ENCODE assay signal across 8 mouse cellular contexts in the genomic region with DNA sequence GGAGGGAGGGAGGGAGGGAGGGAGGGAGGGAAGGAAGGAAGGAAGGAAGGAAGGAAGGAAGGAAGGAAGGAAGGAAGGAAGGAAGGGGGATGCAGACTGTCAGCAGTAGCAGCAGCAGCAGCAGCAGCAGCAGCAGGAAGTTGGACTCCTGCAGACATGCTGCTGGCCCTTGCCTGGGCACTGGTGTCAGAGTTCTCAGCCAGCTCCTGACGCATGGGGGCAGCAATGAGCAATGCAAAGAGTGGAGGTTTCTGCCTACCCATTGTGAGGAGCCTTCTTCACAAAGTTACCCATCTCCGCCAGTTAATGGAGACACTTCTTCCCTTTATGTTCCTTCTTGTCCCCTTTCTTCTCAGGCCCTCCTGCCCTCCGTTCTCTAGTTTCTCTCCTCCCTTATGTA. TPM values are rescaled to one million over a fixed set of nuclear protein-coding genes. Genes with fewer than 3 reads are reported as not detected.
DNase-seq lines count a peak whose midpoint lies in the region; ATAC-seq and TF ChIP-seq lines count a peak whose summit lies in the region.

No protein-coding gene starts in this region.

- H3K9ac ChIP-seq in stomach, postnatal 0 days (ENCODE audit: low read length) = no peak overlapping the region

- no peak overlapping the region for H3K4me2 ChIP-seq in stomach, postnatal 0 days (replicated peaks; ENCODE audit: low read depth)

- WGBS in thymus, adult 2 months = 57% methylated on average over 3 of the region's 3 CpGs
- WGBS in stomach, postnatal 0 days = 23% methylated on average over 3 of the region's 3 CpGs

- TF ChIP-seq POLR2A in thymus, adult 2 months (IDR thresholded peaks at IDR 0.05; ENCODE audit: control insufficient read depth, extremely low read depth, insufficient read depth, low read length, poor library complexity) = no peak

- no peaks in the 10 kb centered on the region for H3K4me1 ChIP-seq in thymus, adult 2 months (replicated peaks; ENCODE audit: control insufficient read depth, insufficient read depth, low read length)
- H3K4me1 ChIP-seq in stomach, postnatal 0 days (replicated peaks; ENCODE audit: control insufficient read depth, insufficient read depth) = no peaks in the 10 kb centered on the region

- peak; percentile 4 for DNase-seq in thymus, adult 2 months
- no peak for DNase-seq in thymus, adult 18-20 months
- peak; percentile 42 to 75 for DNase-seq in cerebellum, postnatal 4 days (ENCODE audit: low spot score in 2 of 2)
- peak; percentile 20 for DNase-seq in heart, adult 8-10 months (ENCODE audit: low spot score)
- DNase-seq in layer of hippocampus, adult 2 months (ENCODE audit: low spot score in 2 of 2) = peak; percentile 68 to 87
- DNase-seq in lung, postnatal 14 days = peak; percentile 76
- peak; percentile 71 for DNase-seq in stomach, postnatal 0 days (ENCODE audit: low spot score)

- H3K4me3 ChIP-seq in thymus, adult 2 months (ENCODE audit: control insufficient read depth, insufficient read depth, low read length) = no peak overlapping the region
- no peak overlapping the region for H3K4me3 ChIP-seq in layer of hippocampus, adult 2 months
- H3K4me3 ChIP-seq in stomach, postnatal 0 days (ENCODE audit: low read depth, low read length) = no peak overlapping the region

- no peak for TF ChIP-seq EP300 in stomach, postnatal 0 days (optimal IDR thresholded peaks at IDR 0.05)

- no peaks in the 10 kb centered on the region for H3K9me3 ChIP-seq in stomach, postnatal 0 days (ENCODE audit: control insufficient read depth, low read length)

- no peaks in the 10 kb centered on the region for H3K27me3 ChIP-seq in thymus, adult 2 months (ENCODE audit: control insufficient read depth, insufficient read depth, low read length)
- no peaks in the 10 kb centered on the region for H3K27me3 ChIP-seq in stomach, postnatal 0 days (ENCODE audit: control insufficient read depth, insufficient read depth, low read length)

- no peak for ATAC-seq in stomach, postnatal 0 days (ENCODE audit: low FRiP score, low TSS enrichment)
- ATAC-seq in megakaryocyte, adult 5-6 weeks (ENCODE audit: poor library complexity, severe bottlenecking) = no peak

- TF ChIP-seq CTCF in thymus, adult 2 months (IDR thresholded peaks at IDR 0.05; ENCODE audit: borderline replicate concordance, control insufficient read depth, extremely low read depth, insufficient read depth, low read length, poor library complexity) = no peak
- peak; percentile 86 for TF ChIP-seq CTCF in layer of hippocampus, adult 2 months (conservative IDR thresholded peaks at IDR 0.05)
- peak; percentile 82 for TF ChIP-seq CTCF in stomach, postnatal 0 days (IDR thresholded peaks at IDR 0.05; ENCODE audit: low read depth)

- no peak overlapping the region for H3K27ac ChIP-seq in thymus, adult 2 months (ENCODE audit: control insufficient read depth, insufficient read depth, low read length)
- H3K27ac ChIP-seq in layer of hippocampus, adult 2 months = no peak overlapping the region
- no peak overlapping the region for H3K27ac ChIP-seq in stomach, postnatal 0 days (replicated peaks)

- H3K36me3 ChIP-seq in thymus, adult 2 months (ENCODE audit: control insufficient read depth, insufficient read depth, low read length) = no peaks in the 10 kb centered on the region
- no peaks in the 10 kb centered on the region for H3K36me3 ChIP-seq in stomach, postnatal 0 days (ENCODE audit: control insufficient read depth, insufficient read depth, low read length)

RNA-seq across cellular contexts. Expression of gene Ntm, which starts 40.7 kb away (rescaled TPM):
- polyA plus RNA-seq in thymus, adult 2 months (2012; rRNA removed) = 0.11 and 0.19 TPM in 2 replicates
- total RNA-seq in heart, adult 8-10 months (2022) = 1 to 10 TPM; 1.3 to 2.6 (median 2.1) TPM
- total RNA-seq in layer of hippocampus, adult 2 months (2021) = 100 to 1,000 TPM; 132 to 141 TPM
- polyA plus RNA-seq in stomach, postnatal 0 days (2015; fragmentation: Nextera tagmentation; extraction: Ambion mirVana) = 5.9 TPM in 2 replicates
- not detected in 2 replicates for total RNA-seq in megakaryocyte, adult 5-6 weeks (2015)
- not detected in 2 replicates for total RNA-seq in megakaryocyte, adult 5-6 weeks (2017)

Comparison
In these comparisons a context has a peak if more than half of its experiments do, and no peak if none do; other contexts are left out.
1. DNase-seq: peak in thymus, adult 2 months (single experiment), cerebellum, postnatal 4 days (2 of 2), heart, adult 8-10 months (single experiment), layer of hippocampus, adult 2 months (2 of 2), lung, postnatal 14 days (single experiment) and stomach, postnatal 0 days (single experiment); none in thymus, adult 18-20 months (0 of 2).
2. RNA of gene Ntm, which starts 40.7 kb away (total RNA-seq): 132 to 141 TPM in layer of hippocampus, adult 2 months; 1.3 to 2.6 TPM in heart, adult 8-10 months and not detected in megakaryocyte, adult 5-6 weeks; every median in the first group is over 10 times any median in the second.